Mouse (Mus musculus) limb, embryonic 13.5 days (tissue): ENCODE data around the gene Flnb. TPM values are rescaled to one million over a fixed set of nuclear protein-coding genes. Genes with fewer than 3 reads are reported as not detected.

Experiments
- ATAC-seq: fragments of 200-750 bp; cut with Nextera tagmentation; 2 replicates; pipeline ENCODE4 v1.8.0; 2017; ENCODE audit warnings: low read depth, moderate number of reproducible peaks, moderate TSS enrichment; ENCODE audit not compliant: low FRiP score
- H3K27ac ChIP-seq: fragments of 300-500 bp; sonication (generic); 2 replicates; pipeline ENCODE4 v1.5.1; 2015; ENCODE audit warnings: inconsistent platforms, mild to moderate bottlenecking, moderate library complexity
- H3K27me3 ChIP-seq: fragments of 300-500 bp; sonication (generic); 2 replicates; pipeline ENCODE4 v1.6.1; 2015; ENCODE audit warnings: mild to moderate bottlenecking, inconsistent platforms
- H3K36me3 ChIP-seq: fragments of 300-500 bp; sonication (generic); 2 replicates; pipeline ENCODE4 v1.6.1; 2015; ENCODE audit warnings: inconsistent platforms, mild to moderate bottlenecking, moderate library complexity
- H3K4me1 ChIP-seq: fragments of 300-500 bp; sonication (generic); 2 replicates; pipeline ENCODE4 v1.6.1; 2015; ENCODE audit warnings: inconsistent platforms
- H3K4me2 ChIP-seq: fragments of 300-500 bp; sonication (generic); replicated peaks from 2 replicates; pipeline ENCODE4 v1.6.1; 2015; ENCODE audit warnings: inconsistent platforms, mild to moderate bottlenecking, moderate library complexity
- H3K4me3 ChIP-seq: fragments of 300-500 bp; sonication (generic); 2 replicates; pipeline ENCODE4 v1.5.1; 2015; ENCODE audit warnings: moderate library complexity, mild to moderate bottlenecking, inconsistent platforms
- H3K9ac ChIP-seq: fragments of 300-500 bp; sonication (generic); 2 replicates; pipeline ENCODE4 v1.6.1; 2015; ENCODE audit warnings: mild to moderate bottlenecking, inconsistent platforms
- H3K9me3 ChIP-seq: fragments of 300-500 bp; sonication (generic); 2 replicates; pipeline ENCODE4 v1.6.1; 2016; ENCODE audit warnings: inconsistent platforms
- WGBS: fragments of 180-500 bp; shearing (Covaris S2); methylation state at CpG from one replicate; pipeline ENCODE4 v1.1.7; 2015; 5-methylcytosine and 5-hydroxymethylcytosine counted together
- polyA plus RNA-seq: library from polyadenylated mRNA; unstranded; fragments of >200 nt; fragmentation: Nextera tagmentation; extraction: Ambion mirVana; gene quantifications from 2 replicates; pipeline ENCODE4 v1.2.1, GENCODE M21; 2015

Gene Flnb
- polyA plus RNA-seq, 1 experiment from 2014 or later = 45.3 TPM

GRCm38 (mm10) chr14:7960616-7961015, 142.9 kb downstream of the Flnb start:
- peak; percentile 26; the same call in 1 of the 2 replicates for ATAC-seq
- H3K27ac ChIP-seq = no peak overlapping the region
- whole genome bisulfite sequencing = 60% methylated on average over 11 of the region's 11 CpGs
- H3K36me3 ChIP-seq = no peaks in the 10 kb centered on the region
- no peaks in the 10 kb centered on the region for H3K9me3 ChIP-seq
- H3K4me3 ChIP-seq = no peak overlapping the region
- no peak overlapping the region for H3K4me2 ChIP-seq
- no peak overlapping the region for H3K9ac ChIP-seq
- H3K27me3 ChIP-seq = no peaks in the 10 kb centered on the region
- peaks cover 14% of the 10 kb centered on the region; the same call in 1 of the 2 replicates for H3K4me1 ChIP-seq

DNA sequence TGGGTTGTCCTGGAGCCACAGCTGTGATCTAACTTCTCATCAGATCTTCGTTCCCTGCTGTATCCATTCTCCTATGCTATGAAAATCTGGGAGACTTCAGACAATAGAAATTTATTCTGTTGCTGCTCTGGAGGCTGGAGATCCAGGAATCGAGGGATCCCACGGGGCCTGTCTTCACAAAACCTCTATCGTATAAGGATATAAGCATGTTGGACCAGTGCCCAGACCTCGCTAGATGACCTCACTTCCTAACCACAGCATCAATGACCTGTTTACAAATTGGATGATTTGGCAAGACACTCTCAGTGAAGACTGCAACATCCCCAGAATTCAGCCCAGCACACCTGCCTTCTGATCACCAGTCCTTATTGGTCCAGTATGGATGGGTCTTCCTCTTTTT, 144.0 kb downstream of the Flnb start:
- Histone ChIP-seq H3K9ac (no peak overlapping the region), H3K27ac (no peak overlapping the region), H3K9me3 (no peaks in the 10 kb centered on the region), H3K4me1 (peaks cover 14% of the 10 kb centered on the region; the same call in 1 of the 2 replicates), H3K36me3 (no peaks in the 10 kb centered on the region), H3K4me2 (no peak overlapping the region), H3K4me3 (no peak overlapping the region), H3K27me3 (no peaks in the 10 kb centered on the region)
- 72% methylated on average over 5 of the region's 5 CpGs for WGBS
- ATAC-seq = no peak

- Histone ChIP-seq H3K9ac (no peak overlapping the region), H3K4me2 (no peak overlapping the region), H3K27ac (no peak overlapping the region), H3K4me3 (no peak overlapping the region), H3K27me3 (no peaks in the 10 kb centered on the region), H3K9me3 (no peaks in the 10 kb centered on the region), H3K36me3 (no peaks in the 10 kb centered on the region), H3K4me1 (peaks cover 9% of the 10 kb centered on the region; the same call in 1 of the 2 replicates)
- no peak for ATAC-seq
- 84% methylated on average over 2 of the region's 2 CpGs for WGBS
Observed at GRCm38 (mm10) chr14:7962626-7963025, 144.9 kb downstream of the Flnb start.

DNA sequence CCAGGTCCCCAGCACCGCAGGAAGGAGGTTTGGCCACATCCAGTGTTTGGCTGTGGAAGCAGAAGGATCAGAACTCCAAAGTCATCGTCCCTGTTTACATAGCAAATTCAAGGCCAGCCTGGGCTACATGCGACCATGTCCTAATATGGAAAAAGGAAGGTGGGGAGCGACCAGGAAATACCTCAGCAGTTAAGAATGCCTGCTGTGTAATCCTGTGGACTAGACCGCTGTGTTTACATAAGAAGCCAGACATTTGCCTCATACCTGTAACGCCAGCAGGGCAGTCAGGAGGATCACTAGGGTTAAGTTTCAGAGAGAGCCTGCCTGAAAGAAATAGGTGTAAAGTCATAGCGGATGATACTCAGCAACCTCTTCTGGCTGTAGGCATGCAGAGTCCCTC, 145.4 kb downstream of the Flnb start:
- Histone ChIP-seq H3K36me3 (no peaks in the 10 kb centered on the region), H3K9ac (no peak overlapping the region), H3K27me3 (no peaks in the 10 kb centered on the region), H3K27ac (no peak overlapping the region), H3K4me3 (no peak overlapping the region), H3K9me3 (no peaks in the 10 kb centered on the region), H3K4me1 (peaks cover 9% of the 10 kb centered on the region; the same call in 1 of the 2 replicates), H3K4me2 (no peak overlapping the region)
- 58% methylated on average over 7 of the region's 7 CpGs for WGBS
- ATAC-seq = no peak

DNA sequence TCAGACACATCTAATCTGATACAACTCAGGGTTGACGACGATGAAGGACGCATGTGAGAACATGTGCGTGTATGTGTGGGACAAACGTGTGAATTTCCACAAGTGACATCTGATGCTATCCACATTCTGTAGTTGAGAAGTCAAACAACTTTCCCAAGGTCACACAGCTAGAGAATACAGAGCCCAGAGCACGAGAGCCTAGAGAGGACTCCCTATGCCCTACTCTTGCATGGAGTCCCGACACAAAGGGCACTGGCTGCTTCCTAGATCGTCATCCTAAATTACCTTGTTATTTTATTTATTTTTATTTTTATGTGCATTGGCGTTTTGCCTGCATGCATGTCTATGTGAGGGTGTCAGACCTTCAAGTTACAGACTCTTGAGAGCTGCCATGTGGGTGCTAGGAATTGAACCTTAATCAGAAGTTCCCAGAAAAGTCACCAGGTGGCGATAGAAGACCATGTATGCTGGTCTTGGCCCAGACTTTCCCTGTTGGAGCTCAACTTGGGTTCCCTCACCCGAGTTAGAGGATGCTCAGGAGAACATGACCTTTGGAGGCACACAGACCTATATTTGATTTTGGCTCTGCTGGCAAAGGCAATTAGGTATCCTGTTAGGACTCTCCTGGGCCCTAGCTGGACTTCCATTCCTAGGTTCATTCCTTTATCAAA, 146.6 kb downstream of the Flnb start:
- Histone ChIP-seq H3K9me3 (no peaks in the 10 kb centered on the region), H3K9ac (no peak overlapping the region), H3K4me1 (peaks cover 8% of the 10 kb centered on the region; the same call in 1 of the 2 replicates), H3K36me3 (no peaks in the 10 kb centered on the region), H3K27me3 (no peaks in the 10 kb centered on the region), H3K4me3 (no peak overlapping the region), H3K4me2 (no peak overlapping the region), H3K27ac (no peak overlapping the region)
- 53% methylated on average over 11 of the region's 11 CpGs for WGBS
- 0 out of 2 replicates have a peak, but pooled peaks have one; percentile 42 for ATAC-seq

DNA sequence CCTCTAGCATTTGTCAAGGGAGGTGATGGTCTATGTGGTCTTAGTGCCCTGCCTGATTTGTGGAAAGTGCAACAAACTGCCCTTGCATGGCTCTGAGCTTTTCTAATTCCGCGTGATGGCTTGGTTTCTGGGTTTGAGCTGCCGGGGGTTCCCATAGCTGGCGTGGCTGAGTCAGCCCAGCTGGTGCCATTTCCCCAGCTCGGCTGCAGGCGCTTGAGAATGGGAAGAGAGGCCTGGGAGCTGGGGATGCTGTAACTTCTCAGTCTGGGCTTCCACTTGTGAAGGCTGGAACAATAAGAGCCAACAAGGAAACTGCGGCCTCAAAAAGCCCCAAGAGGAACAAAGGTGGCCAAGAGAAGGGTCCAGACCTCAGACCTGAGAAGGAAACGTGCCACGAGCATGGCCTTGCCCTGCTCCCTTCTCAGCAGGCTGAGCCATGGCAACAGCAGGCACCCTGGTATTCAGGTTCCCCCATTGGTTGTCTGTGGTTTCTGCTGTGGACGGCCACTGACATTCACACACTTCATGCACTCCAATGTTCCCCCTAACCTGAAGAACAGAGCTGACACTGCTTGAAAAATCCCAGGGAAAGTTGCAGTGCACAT, 154.2 kb downstream of the Flnb start:
- Histone ChIP-seq H3K4me3 (no peak overlapping the region), H3K36me3 (no peaks in the 10 kb centered on the region), H3K9me3 (no peaks in the 10 kb centered on the region), H3K4me1 (no peaks in the 10 kb centered on the region), H3K27ac (no peak overlapping the region), H3K27me3 (no peaks in the 10 kb centered on the region), H3K4me2 (no peak overlapping the region), H3K9ac (no peak overlapping the region)
- 67% methylated on average over 10 of the region's 10 CpGs for WGBS
- no peak for ATAC-seq

DNA sequence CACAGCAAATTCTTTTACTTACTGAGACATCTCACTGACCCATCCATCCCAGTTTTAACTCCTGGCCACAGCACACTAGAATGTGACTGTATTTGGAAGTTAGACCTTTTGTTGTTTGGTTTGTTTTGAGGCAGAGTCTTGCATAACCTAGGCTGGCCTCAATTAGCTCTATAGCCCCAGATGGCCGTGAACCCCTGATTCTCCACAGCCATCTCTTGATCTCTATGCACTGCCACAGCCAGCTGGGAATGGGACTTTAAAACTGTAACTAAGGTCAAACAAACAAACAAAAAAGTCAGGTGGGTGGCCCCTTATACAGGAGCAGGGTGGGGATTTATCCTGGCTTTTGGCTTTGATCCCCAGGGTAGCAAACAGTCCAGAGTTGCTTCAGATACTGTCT, 156.9 kb downstream of the Flnb start:
- WGBS = 78% methylated on average over 1 of the region's 1 CpGs
- no peaks in the 10 kb centered on the region for H3K36me3 ChIP-seq
- no peak overlapping the region for H3K4me2 ChIP-seq
- H3K27ac ChIP-seq = no peak overlapping the region
- H3K27me3 ChIP-seq = no peaks in the 10 kb centered on the region
- no peak overlapping the region for H3K9ac ChIP-seq
- H3K4me1 ChIP-seq = no peaks in the 10 kb centered on the region
- H3K9me3 ChIP-seq = no peaks in the 10 kb centered on the region
- H3K4me3 ChIP-seq = no peak overlapping the region
- no peak for ATAC-seq

DNA sequence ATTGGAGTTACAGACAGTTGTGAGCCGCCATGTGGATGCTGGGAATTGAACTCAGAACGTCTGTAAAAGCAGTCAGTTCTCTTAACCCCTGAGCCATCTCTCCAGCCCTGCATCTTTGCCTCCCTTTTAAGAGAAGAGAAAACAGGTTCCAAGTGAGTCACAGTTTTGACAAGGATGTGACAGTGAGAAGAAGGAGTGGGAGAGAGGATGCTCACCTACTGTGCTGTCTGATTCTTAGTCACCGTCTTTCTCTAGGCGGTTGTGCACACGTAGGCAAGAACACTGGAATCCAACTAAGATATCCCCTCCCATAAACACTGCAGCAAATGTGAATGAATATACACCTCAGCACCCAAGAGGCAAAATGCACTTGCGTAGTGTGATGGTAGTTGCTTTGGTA, 157.4 kb downstream of the Flnb start:
- no peak overlapping the region for H3K27ac ChIP-seq

GRCm38 (mm10) chr14:7977471-7977870, 159.7 kb downstream of the Flnb start:
- H3K4me1 ChIP-seq = no peaks in the 10 kb centered on the region
- WGBS = 90% methylated on average over 1 of the region's 1 CpGs
- no peak overlapping the region for H3K27ac ChIP-seq
- ATAC-seq = no peak
- no peaks in the 10 kb centered on the region for H3K9me3 ChIP-seq
- H3K27me3 ChIP-seq = no peaks in the 10 kb centered on the region
- no peaks in the 10 kb centered on the region for H3K36me3 ChIP-seq
- H3K9ac ChIP-seq = no peak overlapping the region
- H3K4me3 ChIP-seq = no peak overlapping the region
- no peak overlapping the region for H3K4me2 ChIP-seq

More for the DNA sequence above, 157.4 kb downstream of the Flnb start:
- 80% methylated on average over 6 of the region's 6 CpGs for WGBS
- Histone ChIP-seq H3K9me3 (no peaks in the 10 kb centered on the region), H3K36me3 (no peaks in the 10 kb centered on the region), H3K9ac (no peak overlapping the region), H3K4me2 (no peak overlapping the region), H3K4me3 (no peak overlapping the region), H3K4me1 (no peaks in the 10 kb centered on the region), H3K27me3 (no peaks in the 10 kb centered on the region)
- no peak for ATAC-seq

DNA sequence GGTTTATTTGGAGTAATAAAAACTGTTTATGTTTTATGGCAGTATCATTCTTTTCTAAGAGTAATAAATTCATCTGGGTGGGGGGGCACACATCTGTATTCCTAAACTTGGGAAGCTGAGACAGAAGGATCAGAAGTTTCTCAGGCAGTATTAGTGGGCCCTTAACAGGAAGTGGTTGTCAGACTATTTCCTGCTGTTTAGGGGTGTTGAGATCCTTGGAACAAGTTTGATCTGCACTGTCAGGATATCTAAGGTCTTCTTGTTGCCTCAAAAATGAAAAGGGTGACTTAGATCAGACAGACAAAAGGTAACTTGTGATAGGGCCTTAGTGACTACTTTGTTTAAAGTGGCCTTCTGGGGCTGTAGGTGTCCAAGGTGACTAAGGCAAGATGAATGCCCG, 160.4 kb downstream of the Flnb start:
- ATAC-seq = no peak
- Histone ChIP-seq H3K27ac (no peak overlapping the region), H3K4me3 (no peak overlapping the region), H3K36me3 (no peaks in the 10 kb centered on the region), H3K27me3 (no peaks in the 10 kb centered on the region), H3K4me1 (no peaks in the 10 kb centered on the region), H3K4me2 (no peak overlapping the region), H3K9ac (no peak overlapping the region), H3K9me3 (no peaks in the 10 kb centered on the region)
- 94% methylated on average over 1 of the region's 1 CpGs for WGBS

- Histone ChIP-seq H3K27ac (no peak overlapping the region), H3K4me1 (no peaks in the 10 kb centered on the region), H3K4me3 (no peak overlapping the region), H3K9ac (no peak overlapping the region), H3K9me3 (no peaks in the 10 kb centered on the region), H3K4me2 (no peak overlapping the region), H3K27me3 (no peaks in the 10 kb centered on the region), H3K36me3 (no peaks in the 10 kb centered on the region)
- WGBS = 88% methylated on average over 1 of the region's 1 CpGs
- no peak for ATAC-seq
Observed at GRCm38 (mm10) chr14:7981226-7981625, 163.5 kb downstream of the Flnb start.

DNA sequence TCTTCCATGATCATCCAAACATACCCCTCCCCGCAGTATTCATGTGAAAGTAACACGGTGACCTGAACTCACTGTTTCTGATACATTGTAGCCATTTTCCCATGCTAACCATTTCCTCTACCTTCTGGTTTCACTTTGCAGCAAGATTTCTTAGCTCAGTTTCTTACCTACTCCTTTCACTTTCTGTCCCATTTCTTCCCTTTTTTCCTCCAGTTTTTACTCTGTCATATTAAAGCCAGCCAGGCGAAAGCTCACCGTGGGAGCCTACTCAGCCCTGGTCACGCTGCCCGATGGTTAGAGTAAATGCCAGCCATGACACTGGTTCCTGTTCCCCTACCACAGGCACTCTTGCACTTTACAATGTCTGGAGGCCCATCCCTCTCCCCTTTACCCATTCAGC, 169.2 kb downstream of the Flnb start:
- H3K27ac ChIP-seq = no peak overlapping the region
- no peak overlapping the region for H3K4me2 ChIP-seq
- WGBS = 94% methylated on average over 6 of the region's 6 CpGs
- H3K4me3 ChIP-seq = no peak overlapping the region
- no peaks in the 10 kb centered on the region for H3K9me3 ChIP-seq
- no peaks in the 10 kb centered on the region for H3K27me3 ChIP-seq
- H3K4me1 ChIP-seq = peaks cover under 1% of the 10 kb centered on the region; the same call in 1 of the 2 replicates
- no peak for ATAC-seq
- H3K36me3 ChIP-seq = no peaks in the 10 kb centered on the region
- H3K9ac ChIP-seq = no peak overlapping the region

- Histone ChIP-seq H3K4me3 (no peak overlapping the region), H3K27ac (no peak overlapping the region), H3K9ac (no peak overlapping the region), H3K4me1 (peaks cover 7% of the 10 kb centered on the region; the same call in 1 of the 2 replicates), H3K27me3 (peaks cover 13% of the 10 kb centered on the region; the same call in 1 of the 2 replicates), H3K36me3 (no peaks in the 10 kb centered on the region), H3K4me2 (no peak overlapping the region), H3K9me3 (no peaks in the 10 kb centered on the region)
- no peak for ATAC-seq
- WGBS = 74% methylated on average over 1 of the region's 1 CpGs
Observed at GRCm38 (mm10) chr14:7989371-7989770, 171.6 kb downstream of the Flnb start.
